Mouse (Mus musculus) forebrain, embryonic 13.5 days (tissue): ENCODE results near the gene Nfs1. TPM values are rescaled to one million over a fixed set of nuclear protein-coding genes. Genes with fewer than 3 reads are reported as not detected.

ENCODE experiments used
- ATAC-seq: fragments of 200-750 bp; cut with Nextera tagmentation; 2 replicates; pipeline ENCODE4 v1.8.0; 2017
- H3K27ac ChIP-seq: fragments of 300-500 bp; sonication (generic); 2 replicates; pipeline ENCODE4 v1.5.1; 2015; ENCODE audit warnings: inconsistent platforms, mild to moderate bottlenecking, moderate library complexity
- H3K27me3 ChIP-seq: fragments of 300-500 bp; sonication (generic); 2 replicates; pipeline ENCODE4 v1.6.1; 2015; ENCODE audit warnings: mild to moderate bottlenecking, inconsistent platforms
- H3K36me3 ChIP-seq: fragments of 300-500 bp; sonication (generic); 2 replicates; pipeline ENCODE4 v1.6.1; 2015; ENCODE audit warnings: mild to moderate bottlenecking, inconsistent platforms; ENCODE audit not compliant: poor library complexity, severe bottlenecking
- H3K4me1 ChIP-seq: fragments of 300-500 bp; sonication (generic); 2 replicates; pipeline ENCODE4 v1.6.1; 2015; ENCODE audit warnings: inconsistent platforms
- H3K4me2 ChIP-seq: fragments of 300-500 bp; sonication (generic); 2 replicates; pipeline ENCODE4 v1.6.1; 2015; ENCODE audit warnings: inconsistent platforms, mild to moderate bottlenecking, moderate library complexity
- H3K4me3 ChIP-seq: fragments of 300-500 bp; sonication (generic); 2 replicates; pipeline ENCODE4 v1.5.1; 2015; ENCODE audit warnings: mild to moderate bottlenecking, inconsistent platforms
- H3K9ac ChIP-seq: fragments of 300-500 bp; sonication (generic); 2 replicates; pipeline ENCODE4 v1.6.1; 2015; ENCODE audit warnings: mild to moderate bottlenecking, inconsistent platforms
- H3K9me3 ChIP-seq: fragments of 300-500 bp; sonication (generic); replicated peaks from 2 replicates; pipeline ENCODE4 v1.6.1; 2016; ENCODE audit warnings: inconsistent platforms
- WGBS: fragments of 180-500 bp; shearing (Covaris S2); methylation state at CpG from one replicate; pipeline ENCODE4 v1.1.7; 2015; 5-methylcytosine and 5-hydroxymethylcytosine counted together
- polyA plus RNA-seq: library from polyadenylated mRNA; unstranded; fragments of >200 nt; fragmentation: Nextera tagmentation; extraction: Ambion mirVana; gene quantifications from 2 replicates; pipeline ENCODE4 v1.2.1, GENCODE M21; 2015

The Nfs1 gene
- polyA plus RNA-seq, 1 experiment from 2014 or later, result 36.7 TPM

DNA sequence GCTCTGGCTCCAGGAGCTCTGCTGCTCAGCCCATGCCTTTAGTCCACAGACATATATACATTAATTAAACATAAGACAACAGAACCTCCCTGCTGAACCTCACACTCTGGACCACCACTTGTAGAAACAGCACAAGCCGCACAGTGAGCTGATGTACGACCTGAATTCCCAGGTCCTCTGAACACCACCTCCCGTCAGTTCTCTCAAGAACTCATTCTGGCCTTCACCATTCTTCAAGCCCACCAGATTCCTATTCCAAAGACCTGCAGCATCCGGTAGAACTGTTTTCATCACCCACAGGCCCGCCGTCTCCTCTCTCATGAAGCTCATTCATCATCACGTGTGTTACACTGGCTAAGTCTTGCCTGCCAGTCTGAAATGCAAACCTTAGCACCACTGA, 63.6 kb downstream of the Nfs1 start:
- WGBS, result 88% methylated on average over 7 of the region's 7 CpGs
- H3K9me3 ChIP-seq, result no peaks in the 10 kb centered on the region
- H3K27ac ChIP-seq, result peak overlapping the region; percentile 10; the same call in 1 of the 2 replicates
- peaks cover 37% of the 10 kb centered on the region for H3K36me3 ChIP-seq
- ATAC-seq, result no peak
- no peak overlapping the region for H3K4me3 ChIP-seq
- no peaks in the 10 kb centered on the region for H3K27me3 ChIP-seq
- H3K4me1 ChIP-seq, result peaks cover 16% of the 10 kb centered on the region; the same call in 1 of the 2 replicates
- no peak overlapping the region for H3K9ac ChIP-seq
- H3K4me2 ChIP-seq, result no peak overlapping the region

DNA sequence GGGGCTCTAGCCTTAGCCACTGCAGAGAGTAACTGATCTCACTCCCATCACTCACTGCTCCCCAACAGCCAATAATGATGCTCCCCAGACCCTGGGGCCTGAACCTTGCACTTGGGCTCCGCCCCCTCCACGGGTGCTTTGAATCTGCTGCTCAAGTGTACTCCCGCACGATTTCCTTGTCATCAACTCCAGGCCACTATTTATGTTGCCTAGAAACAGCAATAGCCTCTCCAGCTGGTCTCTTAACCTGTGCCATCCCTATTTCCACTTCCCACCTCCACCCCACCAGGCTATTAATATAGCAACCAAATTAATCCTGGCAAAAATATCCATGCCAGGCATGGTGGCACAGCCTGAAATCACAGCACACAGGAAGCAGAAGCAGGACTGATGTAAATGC, 64.3 kb downstream of the Nfs1 start:
- no peaks in the 10 kb centered on the region for H3K27me3 ChIP-seq
- peaks cover 16% of the 10 kb centered on the region; the same call in 1 of the 2 replicates for H3K4me1 ChIP-seq
- no peak overlapping the region for H3K4me3 ChIP-seq
- H3K4me2 ChIP-seq, result no peak overlapping the region
- peak overlapping the region; percentile 10; the same call in 1 of the 2 replicates for H3K27ac ChIP-seq
- no peaks in the 10 kb centered on the region for H3K9me3 ChIP-seq
- ATAC-seq, result no peak
- peaks cover 44% of the 10 kb centered on the region for H3K36me3 ChIP-seq
- H3K9ac ChIP-seq, result no peak overlapping the region
- WGBS, result 49% methylated on average over 4 of the region's 4 CpGs

DNA sequence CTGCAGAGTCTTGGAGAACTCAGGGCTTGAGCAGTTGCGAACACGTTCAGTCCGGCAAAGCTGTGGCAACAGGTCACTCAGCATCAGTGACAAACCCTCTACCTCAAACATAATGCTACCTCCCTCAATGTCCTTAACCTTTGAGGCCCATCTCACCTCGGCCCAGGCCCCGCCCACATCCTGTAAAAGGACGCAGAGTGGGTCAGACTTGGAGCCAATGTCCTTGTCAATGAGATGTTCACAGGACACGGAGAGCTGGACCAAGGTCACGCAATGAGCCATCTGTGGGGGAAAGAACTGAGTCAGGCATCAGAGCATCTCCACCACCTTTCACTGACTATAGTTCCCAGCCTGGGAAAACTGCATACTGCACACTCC, 64.8 kb downstream of the Nfs1 start:
- ATAC-seq, result no peak
- H3K9ac ChIP-seq, result no peak overlapping the region
- H3K36me3 ChIP-seq, result peaks cover 49% of the 10 kb centered on the region
- H3K27me3 ChIP-seq, result no peaks in the 10 kb centered on the region
- 94% methylated on average over 8 of the region's 8 CpGs for WGBS
- H3K4me2 ChIP-seq, result no peak overlapping the region
- H3K27ac ChIP-seq, result no peak overlapping the region
- H3K4me1 ChIP-seq, result peaks cover 16% of the 10 kb centered on the region; the same call in 1 of the 2 replicates
- H3K9me3 ChIP-seq, result no peaks in the 10 kb centered on the region
- H3K4me3 ChIP-seq, result no peak overlapping the region

DNA sequence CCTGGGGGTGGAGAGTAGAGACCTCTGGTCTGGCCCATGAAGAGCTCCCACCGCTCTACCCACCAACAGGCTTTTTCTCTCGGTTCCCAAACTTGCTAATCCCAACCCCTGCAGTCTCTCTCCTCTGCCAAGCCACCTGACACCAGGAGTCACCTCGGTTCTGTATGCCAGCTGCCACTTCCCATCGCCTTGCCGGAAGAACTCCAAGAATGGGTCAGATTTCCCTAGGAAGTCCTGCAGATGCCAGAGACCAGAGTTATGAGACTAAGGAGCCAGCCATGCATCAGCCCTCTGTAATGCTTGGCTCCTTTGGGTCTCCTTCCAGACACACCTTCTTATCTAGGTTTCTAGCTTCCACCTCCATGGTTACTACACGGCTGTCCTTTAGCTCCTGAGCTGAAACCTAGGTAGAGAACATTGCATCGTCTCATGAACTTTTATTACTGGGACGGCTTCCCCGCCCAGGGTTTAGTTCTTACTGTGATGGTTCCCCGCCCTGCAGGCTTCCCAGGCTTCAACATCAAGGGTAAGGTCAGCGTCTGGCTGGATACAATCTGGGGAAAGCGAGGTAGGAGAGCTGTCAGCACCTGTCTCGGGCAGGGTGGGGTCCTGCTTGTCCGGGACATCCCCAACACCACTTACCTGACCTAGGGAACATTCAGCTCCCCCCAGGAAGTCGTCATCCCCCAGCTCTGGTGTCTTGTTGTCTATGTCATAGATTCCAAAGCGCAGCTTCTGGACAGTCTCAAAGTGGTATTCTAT, 65.4 kb downstream of the Nfs1 start:
- Histone ChIP-seq H3K9me3 (no peaks in the 10 kb centered on the region), H3K4me2 (no peak overlapping the region), H3K4me3 (no peak overlapping the region), H3K27me3 (no peaks in the 10 kb centered on the region), H3K9ac (no peak overlapping the region), H3K36me3 (peaks cover 55% of the 10 kb centered on the region), H3K4me1 (peaks cover 16% of the 10 kb centered on the region; the same call in 1 of the 2 replicates), H3K27ac (no peak overlapping the region)
- WGBS, result 92% methylated on average over 16 of the region's 16 CpGs
- ATAC-seq, result no peak

DNA sequence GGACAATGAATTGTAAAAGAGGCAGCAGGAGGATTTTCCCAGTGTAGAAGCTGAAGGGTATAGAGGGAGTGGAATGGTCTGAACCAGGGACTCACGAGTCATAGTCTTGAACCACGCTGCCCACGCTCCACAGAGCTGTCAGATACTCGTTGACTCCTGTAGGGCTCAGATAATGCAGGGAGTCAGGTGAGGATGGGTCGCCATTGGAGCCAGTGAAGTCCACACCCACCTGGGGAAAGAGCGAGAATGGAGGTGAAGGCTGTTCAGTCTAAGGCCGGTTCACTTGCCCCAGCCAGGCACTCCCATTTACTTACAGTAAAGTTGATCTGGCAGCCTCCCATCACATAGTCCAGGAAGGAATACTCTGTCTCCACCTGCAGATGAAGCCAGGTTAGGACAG, 66.5 kb downstream of the Nfs1 start:
- Histone ChIP-seq H3K9me3 (no peaks in the 10 kb centered on the region), H3K4me1 (peaks cover 16% of the 10 kb centered on the region; the same call in 1 of the 2 replicates), H3K36me3 (peaks cover 67% of the 10 kb centered on the region), H3K9ac (no peak overlapping the region), H3K27me3 (no peaks in the 10 kb centered on the region), H3K4me2 (no peak overlapping the region), H3K4me3 (no peak overlapping the region), H3K27ac (no peak overlapping the region)
- no peak for ATAC-seq
- WGBS, result 94% methylated on average over 7 of the region's 7 CpGs

DNA sequence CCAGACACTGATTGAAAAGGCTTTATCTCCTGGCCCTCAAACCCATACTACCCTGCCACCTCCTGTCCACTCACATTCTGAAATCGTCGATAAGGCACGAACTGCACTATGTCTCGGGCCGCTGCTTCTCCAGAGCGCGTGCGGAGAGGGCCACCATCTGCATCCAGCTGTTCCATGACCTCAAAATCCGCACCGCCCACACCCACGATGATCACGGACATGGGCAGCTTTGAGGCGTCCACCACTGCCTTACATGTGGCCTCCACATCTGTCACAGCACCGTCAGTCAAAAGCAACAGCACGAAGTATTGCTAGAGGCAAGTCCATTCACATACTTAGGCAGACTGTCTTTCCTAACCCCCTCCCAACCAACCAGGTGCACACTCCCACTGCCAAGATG, 70.3 kb downstream of the Nfs1 start:
- Histone ChIP-seq H3K4me1 (no peaks in the 10 kb centered on the region), H3K4me3 (no peak overlapping the region), H3K4me2 (no peak overlapping the region), H3K27ac (no peak overlapping the region), H3K27me3 (no peaks in the 10 kb centered on the region), H3K9me3 (no peaks in the 10 kb centered on the region), H3K36me3 (peaks cover 97% of the 10 kb centered on the region), H3K9ac (no peak overlapping the region)
- WGBS, result 96% methylated on average over 15 of the region's 15 CpGs
- ATAC-seq, result no peak

Other genes with a start within 250 kb of the Nfs1 start
- gene Uqcc1, start 213.9 kb downstream of the Nfs1 start, polyA plus RNA-seq, result 69.9 and 73.5 TPM in 2 replicates
- gene Gm15557, start 203.5 kb downstream of the Nfs1 start, polyA plus RNA-seq, result not detected in 2 replicates
- gene Gdf5, start 198.8 kb downstream of the Nfs1 start, polyA plus RNA-seq, result 2.4 and 4.0 TPM in 2 replicates
- 23.1 and 25.4 TPM in 2 replicates for gene Cep250, start 187.7 kb downstream of the Nfs1 start, polyA plus RNA-seq
- 1.3 TPM in 2 replicates for gene 6430550D23Rik, start 136.2 kb downstream of the Nfs1 start, polyA plus RNA-seq
- gene Ergic3, start 136.1 kb downstream of the Nfs1 start, polyA plus RNA-seq, result 264 and 293 TPM in 2 replicates
- not detected in 2 replicates for gene Fer1l4, start 91.2 kb downstream of the Nfs1 start, polyA plus RNA-seq
- 5.2 and 7.0 TPM in 2 replicates for gene Spag4, start 79.0 kb downstream of the Nfs1 start, polyA plus RNA-seq
- 42.6 and 44.9 TPM in 2 replicates for gene Cpne1, start 32.2 kb downstream of the Nfs1 start, polyA plus RNA-seq
- gene Rbm12, start 32.2 kb downstream of the Nfs1 start, polyA plus RNA-seq, result 30.0 and 39.0 TPM in 2 replicates
- gene Gm28036, start 17.1 kb downstream of the Nfs1 start, polyA plus RNA-seq, result 20.7 and 21.2 TPM in 2 replicates
- gene Romo1, start 147 bp downstream of the Nfs1 start, polyA plus RNA-seq, result 389 and 451 TPM in 2 replicates
- 686 and 711 TPM in 2 replicates for gene Rbm39, start 36.1 kb upstream of the Nfs1 start, polyA plus RNA-seq
- 130 and 133 TPM in 2 replicates for gene Phf20, start 52.3 kb upstream of the Nfs1 start, polyA plus RNA-seq
- 5.4 and 5.7 TPM in 2 replicates for gene Cnbd2, start 168.1 kb upstream of the Nfs1 start, polyA plus RNA-seq
- gene Scand1, start 168.5 kb upstream of the Nfs1 start, polyA plus RNA-seq, result 72.2 and 85.3 TPM in 2 replicates